8 mouse cellular contexts compared by ENCODE assay signal in the genomic region with DNA sequence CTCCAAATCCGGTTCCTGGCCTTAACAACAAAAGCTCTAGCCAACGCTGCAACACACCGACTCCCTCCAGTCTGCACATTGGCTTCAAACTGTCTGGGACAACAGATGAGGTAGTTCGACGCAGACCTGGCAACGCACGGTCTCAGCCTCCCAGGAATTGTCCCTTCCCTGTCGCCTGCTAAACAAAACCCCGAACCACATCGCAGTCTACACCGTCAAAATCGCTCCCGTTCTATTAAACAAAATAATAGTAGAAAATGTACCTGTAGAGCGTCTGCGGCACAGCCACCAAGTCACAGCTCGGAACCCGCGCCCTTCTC. TPM values are rescaled to one million over a fixed set of nuclear protein-coding genes. Genes with fewer than 3 reads are reported as not detected.
DNase-seq lines count a peak whose midpoint lies in the region; ATAC-seq and TF ChIP-seq lines count a peak whose summit lies in the region.

No protein-coding gene starts in this region.

- peak overlapping the region; percentile 77 to 92 for H3K4me3 ChIP-seq in ES-E14 (ENCODE audit: insufficient read depth in 1 of 2, low read depth in 1 of 2, low read length in 2 of 2, poor library complexity in 1 of 2, severe bottlenecking in 1 of 2)
- peak overlapping the region; percentile 72 for H3K4me3 ChIP-seq in kidney, embryonic 14.5 days (ENCODE audit: low read length)
- H3K4me3 ChIP-seq in liver, embryonic 15.5 days (replicated peaks), result peak overlapping the region; percentile 78
- H3K4me3 ChIP-seq in neural tube, embryonic 14.5 days (ENCODE audit: low read depth, low read length), result peak overlapping the region; percentile 94

- H3K9me3 ChIP-seq in ES-E14 (ENCODE audit: control insufficient read depth, insufficient read depth, low read depth, low read length), result no peaks in the 10 kb centered on the region
- no peaks in the 10 kb centered on the region for H3K9me3 ChIP-seq in kidney, embryonic 14.5 days (ENCODE audit: control insufficient read depth, low read length)
- no peaks in the 10 kb centered on the region for H3K9me3 ChIP-seq in liver, embryonic 15.5 days (replicated peaks)
- no peaks in the 10 kb centered on the region for H3K9me3 ChIP-seq in neural tube, embryonic 14.5 days (ENCODE audit: control insufficient read depth, low read length)

- in situ Hi-C loops in ES-E14 (cut with MboI; ENCODE audit: low sequenced_read_pairs in 2 of 2, unreplicated experiment in 2 of 2), result no loop called here

- peak overlapping the region; percentile 88 for H3K9ac ChIP-seq in ES-E14 (ENCODE audit: insufficient read depth, low read depth, low read length, poor library complexity, severe bottlenecking)
- H3K9ac ChIP-seq in kidney, embryonic 14.5 days (ENCODE audit: low read depth, low read length), result peak overlapping the region; percentile 86
- H3K9ac ChIP-seq in liver, embryonic 15.5 days, result peak overlapping the region; percentile 85
- peak overlapping the region; percentile 91 for H3K9ac ChIP-seq in neural tube, embryonic 14.5 days (replicated peaks; ENCODE audit: low read depth, low read length)

- ATAC-seq in granulocyte monocyte progenitor cell, adult 5-6 weeks (replicated peaks; ENCODE audit: poor library complexity, severe bottlenecking), result 0 out of 2 replicates have a peak, but pooled peaks have one; percentile 13
- peak; percentile 56 for ATAC-seq in kidney, embryonic 14.5 days (ENCODE audit: low FRiP score, low TSS enrichment)
- peak; percentile 49 for ATAC-seq in liver, embryonic 15.5 days (ENCODE audit: insufficient read depth)
- peak; percentile 63 for ATAC-seq in neural tube, embryonic 14.5 days (ENCODE audit: low read depth)

- peak overlapping the region; percentile 48 for H3K4me2 ChIP-seq in kidney, embryonic 14.5 days (replicated peaks; ENCODE audit: low read depth, low read length)
- peak overlapping the region; percentile 90 for H3K4me2 ChIP-seq in liver, embryonic 15.5 days
- H3K4me2 ChIP-seq in neural tube, embryonic 14.5 days (ENCODE audit: low read depth, low read length), result peak overlapping the region; percentile 71

- no peaks in the 10 kb centered on the region for H3K36me3 ChIP-seq in ES-E14 (ENCODE audit: control insufficient read depth, insufficient read depth, low read length, poor library complexity, severe bottlenecking)
- no peaks in the 10 kb centered on the region for H3K36me3 ChIP-seq in kidney, embryonic 14.5 days (ENCODE audit: control insufficient read depth, insufficient read depth, low read length)
- no peaks in the 10 kb centered on the region for H3K36me3 ChIP-seq in liver, embryonic 15.5 days (replicated peaks)
- H3K36me3 ChIP-seq in neural tube, embryonic 14.5 days (ENCODE audit: control insufficient read depth, insufficient read depth, low read length), result no peaks in the 10 kb centered on the region

- peaks cover 0 to 4% of the 10 kb centered on the region in 2 experiments; a peak in 2 of 4 replicates for H3K4me1 ChIP-seq in ES-E14 (ENCODE audit: control insufficient read depth in 2 of 2, insufficient read depth in 2 of 2, low read length in 2 of 2, poor library complexity in 1 of 2)
- peaks cover 5% of the 10 kb centered on the region; the same call in 1 of the 2 replicates for H3K4me1 ChIP-seq in kidney, embryonic 14.5 days (ENCODE audit: control insufficient read depth, insufficient read depth, low read length)
- H3K4me1 ChIP-seq in liver, embryonic 15.5 days (replicated peaks), result peaks cover 27% of the 10 kb centered on the region
- H3K4me1 ChIP-seq in neural tube, embryonic 14.5 days (ENCODE audit: control insufficient read depth, insufficient read depth, low read length), result peaks cover 14% of the 10 kb centered on the region

- DNase-seq in embryo, embryonic 10 days (ENCODE audit: low spot score), result peak; percentile 76
- no peak for DNase-seq in embryo, embryonic 10.5 days (ENCODE audit: low spot score)
- DNase-seq in ES-E14 (ENCODE audit: low read depth, low spot score), result peak; percentile 51
- DNase-seq in cerebellum, postnatal 10 days, result peak; percentile 52 to 58

- no peaks in the 10 kb centered on the region for H3K27me3 ChIP-seq in kidney, embryonic 14.5 days (ENCODE audit: control insufficient read depth, insufficient read depth, low read length)
- no peaks in the 10 kb centered on the region for H3K27me3 ChIP-seq in liver, embryonic 15.5 days
- H3K27me3 ChIP-seq in neural tube, embryonic 14.5 days (ENCODE audit: control insufficient read depth, insufficient read depth, low read length), result no peaks in the 10 kb centered on the region

- WGBS in kidney, embryonic 14.5 days, result under 1% methylated on average over 18 of the region's 18 CpGs
- WGBS in liver, embryonic 15.5 days (ENCODE audit: insufficient replicate concordance), result 0% methylated on average over 18 of the region's 18 CpGs
- WGBS in neural tube, embryonic 14.5 days, result under 1% methylated on average over 18 of the region's 18 CpGs

- peak overlapping the region; percentile 88 for H3K27ac ChIP-seq in ES-E14 (ENCODE audit: insufficient read depth, low read depth, low read length, poor library complexity, severe bottlenecking)
- peak overlapping the region; percentile 99 for H3K27ac ChIP-seq in kidney, embryonic 14.5 days (ENCODE audit: low read depth, low read length)
- peak overlapping the region; percentile 100 for H3K27ac ChIP-seq in liver, embryonic 15.5 days (replicated peaks)
- peak overlapping the region; percentile 94 for H3K27ac ChIP-seq in neural tube, embryonic 14.5 days (ENCODE audit: low read depth, low read length)

TF ChIP-seq in ES-E14, 5 proteins besides CTCF, POLR2A, EP300 and RAD21:
- TF ChIP-seq CHD2 (IDR thresholded peaks at IDR 0.05; ENCODE audit: low read depth, low read length) (no peak), HCFC1 (IDR thresholded peaks at IDR 0.05; ENCODE audit: borderline replicate concordance, insufficient read depth, low read length) (no peak), MAFK (IDR thresholded peaks at IDR 0.05; ENCODE audit: insufficient read depth, low read depth, low read length) (no peak), ZC3H11A (IDR thresholded peaks at IDR 0.05; ENCODE audit: borderline replicate concordance, low read depth, low read length) (no peak), ZNF384 (IDR thresholded peaks at IDR 0.05; ENCODE audit: low read depth, low read length) (no peak)

RNA-seq across cellular contexts. Expression of a gene that starts 0.6 kb away (rescaled TPM):
- 45.1 and 47.1 TPM in 2 replicates for total RNA-seq in ES-E14 (2012; rRNA removed)
- total RNA-seq in granulocyte monocyte progenitor cell, adult 5-6 weeks (2014; fragmentation: Nextera tagmentation), result 46.9 and 86.4 TPM in 2 replicates
- total RNA-seq in granulocyte monocyte progenitor cell, adult 5-6 weeks (2017), result 77.3 and 91.7 TPM in 2 replicates
- 33.4 and 62.8 TPM in 2 replicates for polyA plus RNA-seq in kidney, embryonic 14.5 days (2014; fragmentation: Nextera tagmentation; extraction: Ambion mirVana)
- 18.6 and 20.0 TPM in 2 replicates for polyA plus RNA-seq in liver, embryonic 15.5 days (2015; fragmentation: Nextera tagmentation; extraction: Ambion mirVana)
- polyA plus RNA-seq in neural tube, embryonic 14.5 days (2014; fragmentation: Nextera tagmentation; extraction: Ambion mirVana), result 34.8 and 41.8 TPM in 2 replicates

RNA-seq across cellular contexts. Expression of a gene that starts 57.6 kb away (rescaled TPM):
- total RNA-seq in ES-E14 (2012; rRNA removed), result 15.2 and 18.3 TPM in 2 replicates
- 22.1 and 39.3 TPM in 2 replicates for total RNA-seq in granulocyte monocyte progenitor cell, adult 5-6 weeks (2014; fragmentation: Nextera tagmentation)
- total RNA-seq in granulocyte monocyte progenitor cell, adult 5-6 weeks (2017), result 32.7 and 35.5 TPM in 2 replicates
- 39.1 and 47.0 TPM in 2 replicates for polyA plus RNA-seq in kidney, embryonic 14.5 days (2014; fragmentation: Nextera tagmentation; extraction: Ambion mirVana)
- 20.0 and 25.3 TPM in 2 replicates for polyA plus RNA-seq in liver, embryonic 15.5 days (2015; fragmentation: Nextera tagmentation; extraction: Ambion mirVana)
- 39.9 and 40.5 TPM in 2 replicates for polyA plus RNA-seq in neural tube, embryonic 14.5 days (2014; fragmentation: Nextera tagmentation; extraction: Ambion mirVana)

Comparison
In these comparisons a context has a peak if more than half of its experiments do, and no peak if none do; other contexts are left out.
1. ATAC-seq: peak in every context shown above with its lines; median percentile 63 in neural tube, embryonic 14.5 days; 56 in kidney, embryonic 14.5 days; 49 in liver, embryonic 15.5 days; 13 in granulocyte monocyte progenitor cell, adult 5-6 weeks.